Mouse (Mus musculus): ENCODE data around the gene Gm21454. TPM values are rescaled to one million over a fixed set of nuclear protein-coding genes. Genes with fewer than 3 reads are reported as not detected.
"Not testable (repeated sequence)": the region's sequence is repeated elsewhere in the genome, so short reads cannot be mapped to it uniquely, and the experiment has no call there.

Gm21454 gene
- not detected in 2 replicates for polyA plus RNA-seq (2015; fragmentation: Nextera tagmentation; extraction: Ambion mirVana)

GRCm38 (mm10) chrY:13252091-13252490 lies at the start of gene Gm21454, which contains the start of gene Gm21440:
Gene Gm21454 (plus strand): TSS chrY:13252442.
Gene Gm21440 (plus strand): TSS chrY:13252391.
- H3K27ac ChIP-seq; H3K4me1 ChIP-seq; H3K9me3 ChIP-seq; ATAC-seq (ENCODE audit: borderline replicate concordance, extremely low read depth, low FRiP score, low TSS enrichment); H3K27me3 ChIP-seq; H3K36me3 ChIP-seq; H3K9ac ChIP-seq; H3K4me2 ChIP-seq; H3K4me3 ChIP-seq: not testable (repeated sequence)

- not testable (repeated sequence) for H3K27ac ChIP-seq
Measured at GRCm38 (mm10) chrY:13223828-13224227, 28.4 kb upstream of the Gm21454 start, which contains the start of gene Gm21828. Gene Gm21828 (minus strand): TSS chrY:13223928.

GRCm38 (mm10) chrY:13348963-13349362 lies 96.7 kb downstream of the Gm21454 start, which contains the start of gene Gm21725:
Gene Gm21725 (minus strand): TSS chrY:13349063.
- H3K27ac ChIP-seq; H3K4me2 ChIP-seq; H3K9ac ChIP-seq; H3K36me3 ChIP-seq; H3K27me3 ChIP-seq; H3K4me1 ChIP-seq; ATAC-seq (ENCODE audit: borderline replicate concordance, extremely low read depth, low FRiP score, low TSS enrichment); H3K9me3 ChIP-seq; H3K4me3 ChIP-seq: not testable (repeated sequence)
- no CpG with 5 or more reads among the region's 3 CpGs for WGBS

More at GRCm38 (mm10) chrY:13223828-13224227, 28.4 kb upstream of the Gm21454 start, which contains the start of gene Gm21828:
- not testable (repeated sequence) for H3K4me3 ChIP-seq; H3K9ac ChIP-seq; H3K27me3 ChIP-seq; ATAC-seq (ENCODE audit: borderline replicate concordance, extremely low read depth, low FRiP score, low TSS enrichment); H3K9me3 ChIP-seq; H3K4me2 ChIP-seq; H3K4me1 ChIP-seq; H3K36me3 ChIP-seq
- WGBS: no CpG with 5 or more reads among the region's 3 CpGs

Other genes with a start within 250 kb of the Gm21454 start
- gene Gm20807, start 209.6 kb upstream of the Gm21454 start, polyA plus RNA-seq (2015; fragmentation: Nextera tagmentation; extraction: Ambion mirVana): not detected in 2 replicates
- gene Gm21891, start 119.0 kb upstream of the Gm21454 start, polyA plus RNA-seq (2015; fragmentation: Nextera tagmentation; extraction: Ambion mirVana): not detected in 2 replicates
- gene Gm21425, start 90.5 kb upstream of the Gm21454 start, polyA plus RNA-seq (2015; fragmentation: Nextera tagmentation; extraction: Ambion mirVana): not detected in 2 replicates
- not detected in 2 replicates for gene Gm21828, start 28.5 kb upstream of the Gm21454 start, polyA plus RNA-seq (2015; fragmentation: Nextera tagmentation; extraction: Ambion mirVana)
- not detected in 2 replicates for gene Gm21440, start 51 bp upstream of the Gm21454 start, polyA plus RNA-seq (2015; fragmentation: Nextera tagmentation; extraction: Ambion mirVana)
- gene Gm21725, start 96.6 kb downstream of the Gm21454 start, polyA plus RNA-seq (2015; fragmentation: Nextera tagmentation; extraction: Ambion mirVana): not detected in 2 replicates
- not detected in 2 replicates for gene Gm21866, start 213.1 kb downstream of the Gm21454 start, polyA plus RNA-seq (2015; fragmentation: Nextera tagmentation; extraction: Ambion mirVana)
- gene Gm20773, start 241.6 kb downstream of the Gm21454 start, polyA plus RNA-seq (2015; fragmentation: Nextera tagmentation; extraction: Ambion mirVana): not detected in 2 replicates